Mouse (Mus musculus): ENCODE measurements around the gene Ssxb1. TPM values are rescaled to one million over a fixed set of nuclear protein-coding genes. Genes with fewer than 3 reads are reported as not detected.
"Not testable (repeated sequence)": the region's sequence is repeated elsewhere in the genome, so short reads cannot be mapped to it uniquely, and the experiment has no call there.

The Ssxb1 gene
- polyA plus RNA-seq (2011; ENCODE audit: insufficient read depth, insufficient read length, low replicate concordance, missing spikeins) = not detected in 2 replicates

DNA sequence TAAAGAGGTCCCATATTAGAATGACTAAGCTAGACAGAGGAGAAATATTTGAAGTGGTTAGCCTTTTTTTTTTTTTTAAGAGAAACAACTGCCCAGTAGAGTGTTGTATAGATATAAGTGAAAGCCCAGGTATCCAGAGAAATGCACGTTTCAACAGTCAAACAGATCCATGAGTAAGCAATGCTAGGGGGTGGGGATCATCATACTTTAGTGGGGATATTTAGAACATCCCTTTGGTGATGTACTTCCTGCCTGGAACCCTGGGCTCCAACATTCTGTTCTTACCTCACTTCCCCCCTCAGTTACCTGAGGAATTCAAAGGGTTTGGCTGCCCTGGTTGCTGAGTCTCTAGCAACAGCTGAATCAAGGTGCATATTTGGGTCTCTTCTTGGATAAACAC lies at the start of gene Ssxb1:
Ssxb1 (plus strand) TSS at position 301 of the 400 bp plus-strand sequence.
- not testable (repeated sequence) for H3K27ac ChIP-seq (ENCODE audit: control insufficient read depth, insufficient read depth, low read depth, low read length, poor library complexity); H3K4me3 ChIP-seq (replicated peaks; ENCODE audit: control insufficient read depth, low read depth, low read length); H3K4me1 ChIP-seq (ENCODE audit: control insufficient read depth, insufficient read depth, low read length)
- 22% methylated on average over 1 of the region's 1 CpGs for WGBS

DNA sequence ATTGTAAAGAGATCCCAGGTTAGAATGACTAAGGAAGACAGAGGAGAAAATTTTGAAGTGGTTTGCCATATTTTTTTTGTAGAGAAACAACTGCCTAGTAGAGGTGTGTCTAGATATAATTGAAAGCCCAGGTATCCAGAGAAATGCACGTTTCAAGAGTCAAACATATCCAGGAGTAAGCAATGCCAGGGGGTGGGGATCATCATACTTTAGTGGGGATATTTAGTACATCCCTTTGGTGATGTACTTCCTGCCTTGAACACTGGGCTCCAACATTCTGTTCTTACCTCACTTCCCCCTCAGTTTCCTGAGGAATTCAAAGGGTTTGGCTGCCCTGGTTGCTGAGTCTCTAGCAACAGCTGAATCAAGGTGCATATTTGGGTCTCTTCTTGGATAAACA lies 46.4 kb upstream of the Ssxb1 start, which contains the start of gene Ssxb9:
Ssxb9 (plus strand) TSS at position 301 of the 400 bp plus-strand sequence.
- not testable (repeated sequence) for H3K27ac ChIP-seq (ENCODE audit: control insufficient read depth, insufficient read depth, low read depth, low read length, poor library complexity); H3K4me1 ChIP-seq (ENCODE audit: control insufficient read depth, insufficient read depth, low read length); H3K4me3 ChIP-seq (replicated peaks; ENCODE audit: control insufficient read depth, low read depth, low read length)
- 25% methylated on average over 1 of the region's 1 CpGs for WGBS

DNA sequence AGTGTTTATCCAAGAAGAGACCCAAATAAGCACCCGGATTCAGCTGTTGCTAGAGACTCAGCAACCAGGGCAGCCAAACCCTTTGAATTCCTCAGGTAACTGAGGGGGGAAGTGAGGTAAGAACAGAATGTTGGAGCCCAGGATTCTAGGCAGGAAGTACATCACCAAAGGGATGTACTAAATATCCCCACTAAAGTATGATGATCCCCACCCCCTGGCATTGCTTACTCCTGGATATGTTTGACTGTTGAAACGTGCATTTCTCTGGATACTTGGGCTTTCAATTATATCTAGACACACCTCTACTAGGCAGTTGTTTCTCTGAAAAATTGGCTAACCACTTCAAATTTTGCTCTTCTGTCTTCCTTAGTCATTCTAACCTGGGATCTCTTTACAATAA lies 48.5 kb downstream of the Ssxb1 start, which contains the start of gene Ssxb2:
Ssxb2 (minus strand) TSS at position 101 of the 400 bp plus-strand sequence.
- not testable (repeated sequence) for H3K27ac ChIP-seq (ENCODE audit: control insufficient read depth, insufficient read depth, low read depth, low read length, poor library complexity); H3K4me3 ChIP-seq (replicated peaks; ENCODE audit: control insufficient read depth, low read depth, low read length); H3K4me1 ChIP-seq (ENCODE audit: control insufficient read depth, insufficient read depth, low read length)
- WGBS = 59% methylated on average over 2 of the region's 2 CpGs

Other genes starting within 250 kb of the Ssxb1 start
- 3.6 and 6.6 TPM in 2 replicates for gene Tbc1d25, start 237.1 kb upstream of the Ssxb1 start, polyA plus RNA-seq (2011; ENCODE audit: insufficient read depth, insufficient read length, low replicate concordance, missing spikeins)
- 39.7 and 62.2 TPM in 2 replicates for gene Ebp, start 219.8 kb upstream of the Ssxb1 start, polyA plus RNA-seq (2011; ENCODE audit: insufficient read depth, insufficient read length, low replicate concordance, missing spikeins)
- 2.0 and 5.0 TPM in 2 replicates for gene Porcn, start 206.8 kb upstream of the Ssxb1 start, polyA plus RNA-seq (2011; ENCODE audit: insufficient read depth, insufficient read length, low replicate concordance, missing spikeins)
- gene Ftsj1, start 160.9 kb upstream of the Ssxb1 start, polyA plus RNA-seq (2011; ENCODE audit: insufficient read depth, insufficient read length, low replicate concordance, missing spikeins) = 13.8 and 22.6 TPM in 2 replicates
- gene Slc38a5, start 142.2 kb upstream of the Ssxb1 start, polyA plus RNA-seq (2011; ENCODE audit: insufficient read depth, insufficient read length, low replicate concordance, missing spikeins) = 106 and 143 TPM in 2 replicates
- not detected in 2 replicates for gene Ssxb10, start 85.9 kb upstream of the Ssxb1 start, polyA plus RNA-seq (2011; ENCODE audit: insufficient read depth, insufficient read length, low replicate concordance, missing spikeins)
- not detected in 2 replicates for gene Ssxb9, start 46.3 kb upstream of the Ssxb1 start, polyA plus RNA-seq (2011; ENCODE audit: insufficient read depth, insufficient read length, low replicate concordance, missing spikeins)
- gene Ssxb2, start 48.4 kb downstream of the Ssxb1 start, polyA plus RNA-seq (2011; ENCODE audit: insufficient read depth, insufficient read length, low replicate concordance, missing spikeins) = not detected in 2 replicates
- gene Gm14459, start 111.6 kb downstream of the Ssxb1 start, polyA plus RNA-seq (2011; ENCODE audit: insufficient read depth, insufficient read length, low replicate concordance, missing spikeins) = not detected in 2 replicates
- gene Ssxb6, start 134.9 kb downstream of the Ssxb1 start, polyA plus RNA-seq (2011; ENCODE audit: insufficient read depth, insufficient read length, low replicate concordance, missing spikeins) = not detected in 2 replicates
- not detected in 2 replicates for gene Ssxb3, start 178.5 kb downstream of the Ssxb1 start, polyA plus RNA-seq (2011; ENCODE audit: insufficient read depth, insufficient read length, low replicate concordance, missing spikeins)

Measured in bone marrow, adult 2 months (tissue).